Mouse (Mus musculus): ENCODE results near the gene Zbtb46.

- TF ChIP-seq CTCF (IDR thresholded peaks at IDR 0.05; ENCODE audit: borderline replicate concordance, extremely low read depth, insufficient read depth, insufficient read length) (no peak), POLR2A (IDR thresholded peaks at IDR 0.05; ENCODE audit: borderline replicate concordance, extremely low read depth, insufficient read depth, insufficient read length, poor library complexity, severe bottlenecking) (no peak)
Measured at GRCm38 (mm10) chr2:181436246-181436645, 23.0 kb downstream of the Zbtb46 start.
